Mouse (Mus musculus) CH12.LX (cell line): ENCODE data around the gene 0610030E20Rik. TPM values are rescaled to one million over a fixed set of nuclear protein-coding genes. Genes with fewer than 3 reads are reported as not detected.

ENCODE experiments used
- DNase-seq: peaks from one replicate; pipeline ENCODE4 v3.0.0-alpha.2; 2013; ENCODE audit errors: extremely low read depth
- H3K27ac ChIP-seq: 2 replicates; pipeline ENCODE4 v1.5.1; 2012; ENCODE audit warnings: low read depth, mild to moderate bottlenecking, control low read depth, moderate library complexity; ENCODE audit not compliant: insufficient read depth
- H3K27me3 ChIP-seq: replicated peaks from 2 replicates; pipeline ENCODE3; 2012; ENCODE audit warnings: inconsistent platforms
- H3K36me3 ChIP-seq, 2 experiments: replicated peaks in 1 of 2; 2 replicates each; pipeline versions ENCODE3 to v1.6.1; 2012; ENCODE audit warnings: inconsistent platforms in 1 of 2, low read length in 1 of 2, mild to moderate bottlenecking in 1 of 2, mixed read lengths in 1 of 2, moderate library complexity in 1 of 2; ENCODE audit not compliant: control insufficient read depth in 1 of 2, insufficient read depth in 1 of 2
- H3K4me1 ChIP-seq, 2 experiments: 2 replicates each; pipeline ENCODE4 v1.6.1; 2012; ENCODE audit warnings: inconsistent platforms in 1 of 2, moderate library complexity in 1 of 2; ENCODE audit not compliant: insufficient read depth in 2 of 2, control insufficient read depth in 1 of 2
- H3K4me2 ChIP-seq: 2 replicates; pipeline ENCODE4 v1.6.1; 2012; ENCODE audit warnings: low read depth, mild to moderate bottlenecking, control low read depth; ENCODE audit not compliant: poor library complexity, insufficient read depth, severe bottlenecking
- H3K4me3 ChIP-seq, 3 experiments: fragments of 150-350 bp in 1 of 3; sonication (generic) in 1 of 3; replicated peaks in 1 of 3; 2 replicates each; pipeline versions ENCODE3 to v1.5.1; 2011 to 2012; ENCODE audit warnings: low read depth in 2 of 3, low read length in 2 of 3, mild to moderate bottlenecking in 2 of 3, moderate library complexity in 2 of 3, control low read depth in 1 of 3, improper control_type of control experiment in 1 of 3, inconsistent platforms in 1 of 3, mixed read lengths in 1 of 3; ENCODE audit not compliant: poor library complexity in 1 of 3
- H3K79me2 ChIP-seq: replicated peaks from 2 replicates; pipeline ENCODE4 v1.6.1; 2012; ENCODE audit warnings: mild to moderate bottlenecking, moderate library complexity; ENCODE audit not compliant: control insufficient read depth, poor library complexity, insufficient read depth, severe bottlenecking; ENCODE audit errors: extremely low read depth
- H3K9ac ChIP-seq: 2 replicates; pipeline ENCODE4 v1.6.1; 2012; ENCODE audit warnings: low read depth, mild to moderate bottlenecking, control low read depth, moderate library complexity; ENCODE audit not compliant: insufficient read depth
- H3K9me3 ChIP-seq: replicated peaks from 2 replicates; pipeline ENCODE3; 2012; ENCODE audit warnings: low read length, inconsistent platforms, mixed read lengths
- CHD1 ChIP-seq: IDR thresholded peaks from 2 replicates; pipeline ENCODE4 v1.6.1; 2012; ENCODE audit warnings: low read depth, low read length, improper control_type of control experiment, inconsistent platforms
- CTCF ChIP-seq, 2 experiments: IDR thresholded peaks in 1 of 2; conservative IDR thresholded peaks in 1 of 2; 2 replicates each; pipeline ENCODE4 v1.5.1; 2011 to 2012; ENCODE audit warnings: low read depth in 2 of 2, low read length in 2 of 2, improper control_type of control experiment in 1 of 2, inconsistent platforms in 1 of 2, mild to moderate bottlenecking in 1 of 2, moderate library complexity in 1 of 2
- ELF1 ChIP-seq: IDR thresholded peaks from 2 replicates; pipeline ENCODE4 v1.6.1; 2014; ENCODE audit warnings: low read depth, mild to moderate bottlenecking, inconsistent platforms, low read length, improper control_type of control experiment
- EP300 ChIP-seq: IDR thresholded peaks from 2 replicates; pipeline ENCODE4 v1.6.1; 2011; ENCODE audit warnings: low read length, improper control_type of control experiment
- ETS1 ChIP-seq: conservative IDR thresholded peaks from 2 replicates; pipeline ENCODE4 v1.6.1; 2012; ENCODE audit warnings: low read depth, mild to moderate bottlenecking, inconsistent platforms, low read length, improper control_type of control experiment, moderate library complexity
- GABPA ChIP-seq: IDR thresholded peaks from 2 replicates; pipeline ENCODE4 v1.6.1; 2012; ENCODE audit warnings: low read depth, low read length, improper control_type of control experiment, inconsistent platforms; ENCODE audit not compliant: insufficient replicate concordance
- HCFC1 ChIP-seq: IDR thresholded peaks from 2 replicates; pipeline ENCODE4 v1.6.1; 2012; ENCODE audit warnings: low read depth, mild to moderate bottlenecking, inconsistent platforms, low read length, improper control_type of control experiment
- IRF4 ChIP-seq: IDR thresholded peaks from 2 replicates; pipeline ENCODE4 v1.6.1; 2014; ENCODE audit warnings: low read depth, mild to moderate bottlenecking, inconsistent platforms, low read length, improper control_type of control experiment
- JUN ChIP-seq: IDR thresholded peaks from 2 replicates; pipeline ENCODE4 v1.6.1; 2011; ENCODE audit warnings: low read depth, mild to moderate bottlenecking, low read length, improper control_type of control experiment, moderate library complexity; ENCODE audit not compliant: insufficient read depth
- KAT2A ChIP-seq: IDR thresholded peaks from 2 replicates; pipeline ENCODE4 v1.6.1; 2012; ENCODE audit warnings: low read length, improper control_type of control experiment, inconsistent platforms; ENCODE audit not compliant: insufficient replicate concordance
- MAX ChIP-seq: IDR thresholded peaks from 2 replicates; pipeline ENCODE4 v1.6.1; 2011; ENCODE audit warnings: low read length, improper control_type of control experiment
- MAZ ChIP-seq: IDR thresholded peaks from 2 replicates; pipeline ENCODE4 v1.6.1; 2012; ENCODE audit warnings: low read depth, mild to moderate bottlenecking, inconsistent platforms, low read length, improper control_type of control experiment, moderate library complexity
- PAX5 ChIP-seq: IDR thresholded peaks from 2 replicates; pipeline ENCODE4 v1.6.1; 2012; ENCODE audit warnings: low read length, inconsistent platforms, mixed read lengths
- POLR2A ChIP-seq: IDR thresholded peaks from 2 replicates; pipeline ENCODE4 v1.6.1; 2011; ENCODE audit warnings: low read depth, mild to moderate bottlenecking, improper control_type of control experiment, low read length
- POLR2AphosphoS2 ChIP-seq: IDR thresholded peaks from 2 replicates; pipeline ENCODE4 v1.6.1; 2011; ENCODE audit warnings: low read depth, low read length, improper control_type of control experiment
- RAD21 ChIP-seq: IDR thresholded peaks from 2 replicates; pipeline ENCODE4 v1.6.1; 2011; ENCODE audit warnings: low read depth, mild to moderate bottlenecking, low read length, improper control_type of control experiment, moderate library complexity
- SMC3 ChIP-seq: IDR thresholded peaks from 2 replicates; pipeline ENCODE4 v1.6.1; 2011; ENCODE audit warnings: low read depth, low read length, improper control_type of control experiment
- TBP ChIP-seq: conservative IDR thresholded peaks from 2 replicates; pipeline ENCODE4 v1.6.1; 2011; ENCODE audit warnings: low read depth, low read length, improper control_type of control experiment
- UBTF ChIP-seq: IDR thresholded peaks from 2 replicates; pipeline ENCODE4 v1.6.1; 2012; ENCODE audit warnings: low read depth, mild to moderate bottlenecking, inconsistent platforms, low read length, improper control_type of control experiment, moderate library complexity
- USF1 ChIP-seq: IDR thresholded peaks from 2 replicates; pipeline ENCODE4 v1.6.1; 2014; ENCODE audit warnings: low read depth, mild to moderate bottlenecking, inconsistent platforms, low read length, improper control_type of control experiment
- ZKSCAN1 ChIP-seq: IDR thresholded peaks from 2 replicates; pipeline ENCODE4 v1.6.1; 2012; ENCODE audit warnings: low read depth, inconsistent platforms, low read length, improper control_type of control experiment, borderline replicate concordance
- dilution Hi-C: fragments of 300-500 bp; cut with MboI; formaldehyde crosslinking; loops from 2 replicates; pipeline ENCODE4 v1.14.3; 2020; ENCODE audit warnings: low sequenced_read_pairs; ENCODE audit not compliant: extremely low pct_unique_long_range_greater_than_20kb, extremely low pct_ligation_motif_present
- in situ Hi-C: fragments of 300-500 bp; cut with MboI; formaldehyde crosslinking; loops from 3 replicates; pipeline ENCODE4 v1.14.3; 2019; ENCODE audit warnings: low sequenced_read_pairs, low pct_ligation_motif_present, low pct_unique_long_range_greater_than_20kb, mixed read lengths
- polyA plus RNA-seq: library from polyadenylated mRNA; unstranded; fragments of >175 nt; gene quantifications from 2 replicates; pipeline ENCODE4 v1.2.1, GENCODE M21; 2012; ENCODE audit warnings: low read depth; ENCODE audit not compliant: insufficient read length
- total RNA-seq, 2 experiments: library from RNA; depleted of rRNA; stranded (reverse); fragments of 300-350 nt in 1 of 2; fragments of >200 nt in 1 of 2; gene quantifications; 2 replicates each; pipeline ENCODE4 v1.2.3; 2012 to 2014

The 0610030E20Rik gene
- total and polyA plus RNA-seq, 3 experiments, result 7.2 to 16.9 (median 11.7) TPM

- H3K27me3 ChIP-seq, result no peaks in the 10 kb centered on the region
- H3K4me1 ChIP-seq, result peaks cover 3 to 16% of the 10 kb centered on the region in 2 experiments
- in situ Hi-C loops, result no loop called here
- H3K4me3 ChIP-seq, result no peak overlapping the region
- peaks cover 7 to 47% of the 10 kb centered on the region in 2 experiments for H3K36me3 ChIP-seq
- TF ChIP-seq ETS1 (no peak), RAD21 (no peak), IRF4 (no peak), GABPA (no peak), ZKSCAN1 (no peak), MAZ (no peak), SMC3 (no peak), POLR2A (no peak), POLR2AphosphoS2 (no peak), CHD1 (no peak), EP300 (no peak), USF1 (no peak), CTCF (conservative IDR thresholded peaks at IDR 0.05 in 1 of 2, IDR thresholded peaks at IDR 0.05 in 1 of 2; ENCODE audit: low read depth in 2 of 2, low read length in 2 of 2) (no peak), JUN (no peak), TBP (no peak), PAX5 (no peak), HCFC1 (no peak), UBTF (no peak), KAT2A (no peak)
- TF ChIP-seq, all 38 proteins: peak for 0
- H3K27ac ChIP-seq, result no peak overlapping the region
- no peak overlapping the region for H3K4me2 ChIP-seq
- H3K79me2 ChIP-seq, result no peaks in the 10 kb centered on the region
- H3K9ac ChIP-seq, result no peak overlapping the region
- no peak for DNase-seq
- dilution Hi-C loops, result no loop called here
- peaks cover 2% of the 10 kb centered on the region for H3K9me3 ChIP-seq
These were observed 40.7 kb downstream of the 0610030E20Rik start for GRCm38 (mm10) chr6:72387816-72388215.

GRCm38 (mm10) chr6:72388266-72388665 lies 41.1 kb downstream of the 0610030E20Rik start:
- no peak for DNase-seq
- no peak overlapping the region for H3K4me2 ChIP-seq
- in situ Hi-C loops, result no loop called here
- H3K4me3 ChIP-seq, result no peak overlapping the region
- TF ChIP-seq ELF1 (no peak), POLR2A (no peak), MAX (no peak), UBTF (no peak), MAZ (no peak)
- no peaks in the 10 kb centered on the region for H3K79me2 ChIP-seq
- no peaks in the 10 kb centered on the region for H3K27me3 ChIP-seq
- H3K9ac ChIP-seq, result no peak overlapping the region
- H3K9me3 ChIP-seq, result peaks cover 2% of the 10 kb centered on the region
- peaks cover 3 to 16% of the 10 kb centered on the region in 2 experiments for H3K4me1 ChIP-seq
- dilution Hi-C loops, result no loop called here
- H3K27ac ChIP-seq, result no peak overlapping the region
- H3K36me3 ChIP-seq, result peaks cover 7 to 47% of the 10 kb centered on the region in 2 experiments
